25 mouse cellular contexts compared by ENCODE assay signal in genomic region chr10:93519159-93519558, GRCm38 (mm10). TPM values are rescaled to one million over a fixed set of nuclear protein-coding genes. Genes with fewer than 3 reads are reported as not detected.
DNase-seq lines count a peak whose midpoint lies in the region; ATAC-seq and TF ChIP-seq lines count a peak whose summit lies in the region.
"Had no signal": no experiment of that assay in that cellular context is flagged by ENCODE, and none has a peak within 500 bp of the region (broad histone marks: within the 10 kb centered on the region; RNA-seq: fewer than 3 reads in every experiment).

No protein-coding gene starts in this region.

- intact Hi-C loops in heart, postnatal 14 days (cut with DNase I) = no loop called here

- no peaks in the 10 kb centered on the region for H3K79me2 ChIP-seq in liver, adult 2 months (ENCODE audit: control insufficient read depth, insufficient read depth, low read length)

- H3K4me3 ChIP-seq in liver, adult 2 months (ENCODE audit: insufficient read depth, low read depth, low read length) = no peak overlapping the region
- H3K4me3 ChIP-seq in forebrain, embryonic 12.5 days (replicated peaks) = no peak overlapping the region
- H3K4me3 ChIP-seq: embryonic facial prominence, embryonic 13.5 days; embryonic facial prominence, embryonic 15.5 days; erythroblast, embryonic 14.5 days; forebrain, embryonic 10.5 days; forebrain, embryonic 13.5 days; forebrain, embryonic 15.5 days had no signal

- H3K36me3 ChIP-seq in liver, adult 2 months (ENCODE audit: control insufficient read depth, insufficient read depth, low read length) = peaks cover 6% of the 10 kb centered on the region
- no peaks in the 10 kb centered on the region for H3K36me3 ChIP-seq in forebrain, embryonic 12.5 days (replicated peaks)
- H3K36me3 ChIP-seq: embryonic facial prominence, embryonic 13.5 days; embryonic facial prominence, embryonic 15.5 days; forebrain, embryonic 10.5 days; forebrain, embryonic 15.5 days; G1E had no signal

- DNase-seq in heart, adult 11 months = peak; percentile 6
- DNase-seq in heart, postnatal 14 days = no peak
- DNase-seq in liver, adult 2 months (ENCODE audit: extremely low read depth, low read depth, low spot score) = no peak
- DNase-seq in liver = no peak
- DNase-seq: adrenal gland, adult 8-10 months; adrenal gland, postnatal 14 days; adrenal gland, postnatal 36 days; B cell, adult 2 months; embryo, embryonic 11 days; forebrain, postnatal 0 days had no signal

- WGBS in liver, adult 2 months = 61% methylated on average over 8 of the region's 8 CpGs
- WGBS in forebrain, embryonic 12.5 days = 90% methylated on average over 8 of the region's 8 CpGs

- H3K27me3 ChIP-seq in liver, adult 2 months (ENCODE audit: control insufficient read depth, insufficient read depth, low read length) = no peaks in the 10 kb centered on the region
- H3K27me3 ChIP-seq in forebrain, embryonic 12.5 days = no peaks in the 10 kb centered on the region
- H3K27me3 ChIP-seq: embryonic facial prominence, embryonic 13.5 days; embryonic facial prominence, embryonic 15.5 days; forebrain, embryonic 13.5 days; forebrain, embryonic 15.5 days; Patski had no signal

- no peak for TF ChIP-seq POLR2A in liver, adult 2 months (IDR thresholded peaks at IDR 0.05; ENCODE audit: extremely low read depth, insufficient read depth, low read length)

- ATAC-seq in forebrain, embryonic 12.5 days (ENCODE audit: low FRiP score) = no peak
- ATAC-seq: activated CD4-positive, CD25-positive, alpha-beta regulatory T cell, adult 4 months; CD4-positive, CD25-positive, alpha-beta regulatory T cell, adult 4 months; forebrain, embryonic 13.5 days; forebrain, embryonic 15.5 days; forebrain, postnatal 0 days; Patski had no signal

- H3K9ac ChIP-seq in liver, adult 2 months (ENCODE audit: low read depth, low read length) = no peak overlapping the region
- no peak overlapping the region for H3K9ac ChIP-seq in forebrain, embryonic 12.5 days
- H3K9ac ChIP-seq: embryonic facial prominence, embryonic 13.5 days; embryonic facial prominence, embryonic 15.5 days; forebrain, embryonic 13.5 days; forebrain, embryonic 15.5 days; forebrain, postnatal 0 days had no signal

- H3K9me3 ChIP-seq in forebrain, embryonic 12.5 days = no peaks in the 10 kb centered on the region
- H3K9me3 ChIP-seq: embryonic facial prominence, embryonic 13.5 days; embryonic facial prominence, embryonic 15.5 days; forebrain, embryonic 10.5 days; forebrain, embryonic 13.5 days; forebrain, embryonic 15.5 days; G1E had no signal

- no peak for TF ChIP-seq CTCF in liver, adult 2 months (IDR thresholded peaks at IDR 0.05; ENCODE audit: low read depth, low read length)

- peaks cover 25% of the 10 kb centered on the region for H3K4me1 ChIP-seq in liver, adult 2 months (ENCODE audit: control insufficient read depth, insufficient read depth, low read length)
- no peaks in the 10 kb centered on the region for H3K4me1 ChIP-seq in forebrain, embryonic 12.5 days
- H3K4me1 ChIP-seq: embryonic facial prominence, embryonic 13.5 days; embryonic facial prominence, embryonic 15.5 days; forebrain, embryonic 10.5 days; forebrain, embryonic 13.5 days had no signal

- H3K4me2 ChIP-seq in forebrain, embryonic 12.5 days = no peak overlapping the region
- H3K4me2 ChIP-seq: embryonic facial prominence, embryonic 13.5 days; embryonic facial prominence, embryonic 15.5 days; forebrain, embryonic 13.5 days; forebrain, embryonic 15.5 days had no signal

- H3K27ac ChIP-seq in liver, adult 2 months (replicated peaks; ENCODE audit: insufficient read depth, low read depth, low read length) = peak overlapping the region; percentile 75
- no peak overlapping the region for H3K27ac ChIP-seq in forebrain, embryonic 12.5 days
- H3K27ac ChIP-seq: embryonic facial prominence, embryonic 13.5 days; embryonic facial prominence, embryonic 15.5 days; forebrain, embryonic 10.5 days; forebrain, embryonic 13.5 days; forebrain, embryonic 15.5 days had no signal

RNA-seq across cellular contexts. Expression of gene Amdhd1, which starts 20.7 kb away (rescaled TPM):
- not detected for total RNA-seq in heart, postnatal 14 days (2021)
- 185 and 255 TPM in 2 replicates for total RNA-seq in liver, adult 2 months (2014; rRNA removed)
- polyA plus RNA-seq in liver, adult 2 months (2012; rRNA removed) = 204 and 233 TPM in 2 replicates
- polyA plus RNA-seq in forebrain, embryonic 12.5 days (2016; fragmentation: Nextera tagmentation; extraction: Ambion mirVana) = 0.08 and 0.21 TPM in 2 replicates
- total RNA-seq: adrenal gland, adult 18-20 months; G1E had no signal
- polyA plus RNA-seq: cerebellum, adult 2 months; forebrain, embryonic 13.5 days; forebrain, embryonic 15.5 days; G1E had no signal

RNA-seq across cellular contexts. Expression of gene Ccdc38, which starts 21.3 kb away (rescaled TPM):
- total RNA-seq in heart, postnatal 14 days (2021) = not detected
- 0.07 and 0.28 TPM in 2 replicates for total RNA-seq in liver, adult 2 months (2014; rRNA removed)
- 0.06 and 0.40 TPM in 2 replicates for polyA plus RNA-seq in liver, adult 2 months (2012; rRNA removed)
- polyA plus RNA-seq in forebrain, embryonic 12.5 days (2016; fragmentation: Nextera tagmentation; extraction: Ambion mirVana) = 0.56 and 0.72 TPM in 2 replicates
- total RNA-seq: adrenal gland, adult 18-20 months; adrenal gland, postnatal 14 days; adrenal gland, postnatal 36 days; forebrain, postnatal 0 days had no signal
- polyA plus RNA-seq: cortical plate, adult 2 months; erythroblast, embryonic 14.5 days; G1E had no signal

RNA-seq across cellular contexts. Expression of gene Hal, which starts 30.6 kb away (rescaled TPM):
- under 1 TPM; 0.38 to 0.44 TPM for total RNA-seq in heart, postnatal 14 days (2021)
- total RNA-seq in liver, adult 2 months (2014; rRNA removed) = 293 and 381 TPM in 2 replicates
- polyA plus RNA-seq in liver, adult 2 months (2012; rRNA removed) = 284 and 348 TPM in 2 replicates
- 0.08 TPM in 1 of 2 replicates, not detected in the other for polyA plus RNA-seq in forebrain, embryonic 12.5 days (2016; fragmentation: Nextera tagmentation; extraction: Ambion mirVana)
- polyA plus RNA-seq: cortical plate, adult 2 months; embryonic facial prominence, embryonic 11.5 days; erythroblast, embryonic 14.5 days; forebrain, embryonic 13.5 days; forebrain, embryonic 15.5 days; G1E had no signal

Comparison
In these comparisons a context has a peak if more than half of its experiments do, and no peak if none do; other contexts are left out.
1. RNA of gene Amdhd1, which starts 20.7 kb away (total RNA-seq): 185 to 255 TPM in liver, adult 2 months; not detected in heart, postnatal 14 days; every median in the first group is over 100 times any median in the second.
2. RNA of gene Hal, which starts 30.6 kb away (total RNA-seq): 293 to 381 TPM in liver, adult 2 months; 0.38 to 0.44 TPM in heart, postnatal 14 days; every median in the first group is over 100 times any median in the second.